Mouse (Mus musculus) frontal cortex, postnatal 14 days (tissue): ENCODE results near the gene Gm44965.

ENCODE experiments used
- DNase-seq, 2 experiments: peaks; one replicate each; pipeline ENCODE4 v3.0.0; 2022; ENCODE audit warnings: low spot score in 2 of 2

Gene Gm44965

DNA sequence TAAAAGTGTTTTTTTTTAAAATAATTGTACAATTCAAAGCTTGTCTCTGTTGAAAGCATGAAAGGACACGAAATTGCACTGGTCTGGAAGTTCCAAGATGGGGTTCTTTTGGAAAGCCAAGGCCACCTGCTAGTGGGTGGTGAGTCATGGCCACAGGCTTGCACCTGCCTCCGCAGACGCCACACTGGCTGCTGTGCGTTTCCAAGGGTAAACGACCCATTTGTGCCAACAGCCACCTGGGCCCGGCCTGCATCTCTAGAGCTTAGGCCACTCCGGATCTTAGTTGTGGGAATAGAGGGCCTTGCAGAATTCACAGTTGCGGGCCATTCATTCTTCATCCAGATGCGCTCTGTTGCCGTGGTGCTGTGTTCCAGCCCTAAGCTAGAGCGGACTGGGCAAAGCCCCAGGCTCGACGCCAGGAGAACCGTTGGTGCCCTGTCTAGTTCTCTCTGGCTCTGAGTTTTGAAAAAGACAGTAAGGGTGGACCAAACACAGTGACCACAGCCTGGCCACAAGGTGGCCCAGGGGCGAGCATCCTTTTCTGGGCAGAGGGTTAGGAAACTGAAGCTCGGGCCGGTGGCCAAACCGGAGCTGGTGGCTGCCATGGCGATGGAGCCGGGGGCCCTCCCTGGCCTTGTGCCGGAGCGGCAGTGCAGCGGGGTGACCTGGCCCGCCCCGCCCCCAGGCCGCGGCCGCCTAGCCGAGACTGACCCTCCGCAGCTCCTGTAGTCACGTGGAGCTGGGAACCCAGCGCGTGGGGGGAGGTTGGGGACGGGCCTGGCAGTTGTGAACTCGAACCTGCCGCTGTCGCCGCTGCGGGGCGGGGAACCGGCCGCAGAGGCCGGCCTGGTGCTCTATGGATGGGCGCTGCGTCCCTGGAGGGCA lies at the start of gene Gm44965, which contains the start of gene Repin1:
Gm44965 (plus strand) TSS at position 784 of the 885 bp plus-strand sequence.
Repin1 (plus strand) TSS at position 726 of the 885 bp plus-strand sequence.
- peak; percentile 87 to 88 for DNase-seq

GRCm38 (mm10) chr6:48545251-48545650 lies 48.5 kb upstream of the Gm44965 start:
- no peak for DNase-seq

- no peak for DNase-seq
Measured at GRCm38 (mm10) chr6:48546271-48546670, 47.5 kb upstream of the Gm44965 start.

DNA sequence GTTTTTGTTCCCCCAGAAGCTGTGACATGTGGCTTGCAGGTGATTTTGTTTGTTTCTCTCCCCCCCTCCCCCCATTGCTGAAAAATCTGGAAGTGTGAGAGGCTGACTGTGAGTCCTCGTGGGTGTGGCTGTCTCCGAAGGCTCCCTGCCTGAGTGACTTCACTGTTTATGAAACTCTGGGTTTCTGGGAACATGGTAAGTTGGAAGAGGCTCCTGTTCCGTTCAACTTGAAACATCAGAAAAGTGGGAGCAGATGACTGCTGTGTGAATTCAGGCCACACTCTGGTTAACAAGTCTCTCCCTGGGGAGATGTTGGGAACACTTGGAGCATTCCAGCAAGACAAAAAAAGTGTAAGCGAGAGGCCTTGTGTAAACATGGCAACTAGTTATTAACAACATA lies 46.9 kb upstream of the Gm44965 start:
- no peak for DNase-seq

- DNase-seq, result no peak
Measured at GRCm38 (mm10) chr6:48548314-48548713, 45.4 kb upstream of the Gm44965 start.

- no peak for DNase-seq
Measured at GRCm38 (mm10) chr6:48552918-48553317, 40.8 kb upstream of the Gm44965 start.

DNA sequence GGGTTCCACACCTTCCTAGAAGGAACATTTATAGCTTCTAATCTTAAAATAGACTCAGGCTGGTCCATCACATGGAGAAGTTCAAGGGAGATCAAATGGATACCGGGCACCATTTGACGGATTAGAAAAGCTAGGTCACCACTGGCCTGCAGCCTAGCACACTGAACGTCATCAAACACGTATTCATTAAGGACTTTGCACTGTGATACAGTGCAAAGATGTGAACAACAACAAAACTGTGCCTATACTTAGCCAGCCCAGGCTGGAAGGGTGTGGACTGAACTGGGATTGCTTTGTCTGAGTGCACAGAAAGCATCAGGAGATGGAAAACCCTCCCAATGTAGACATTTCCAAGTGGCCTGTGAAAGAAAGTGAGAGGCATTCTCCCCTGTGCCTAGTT lies 39.9 kb upstream of the Gm44965 start:
- DNase-seq, result no peak

- DNase-seq, result peak; percentile 95 to 96
Measured at GRCm38 (mm10) chr6:48554280-48555103, 39.2 kb upstream of the Gm44965 start, which contains the start of gene Lrrc61. TSS of gene Lrrc61 (plus strand) at chr6:48554796.

GRCm38 (mm10) chr6:48555104-48555890 lies 38.4 kb upstream of the Gm44965 start:
- DNase-seq, result peak in 1 of 2 experiments; percentile 45

- no peak for DNase-seq
Measured at GRCm38 (mm10) chr6:48555956-48556355, 37.8 kb upstream of the Gm44965 start.

DNA sequence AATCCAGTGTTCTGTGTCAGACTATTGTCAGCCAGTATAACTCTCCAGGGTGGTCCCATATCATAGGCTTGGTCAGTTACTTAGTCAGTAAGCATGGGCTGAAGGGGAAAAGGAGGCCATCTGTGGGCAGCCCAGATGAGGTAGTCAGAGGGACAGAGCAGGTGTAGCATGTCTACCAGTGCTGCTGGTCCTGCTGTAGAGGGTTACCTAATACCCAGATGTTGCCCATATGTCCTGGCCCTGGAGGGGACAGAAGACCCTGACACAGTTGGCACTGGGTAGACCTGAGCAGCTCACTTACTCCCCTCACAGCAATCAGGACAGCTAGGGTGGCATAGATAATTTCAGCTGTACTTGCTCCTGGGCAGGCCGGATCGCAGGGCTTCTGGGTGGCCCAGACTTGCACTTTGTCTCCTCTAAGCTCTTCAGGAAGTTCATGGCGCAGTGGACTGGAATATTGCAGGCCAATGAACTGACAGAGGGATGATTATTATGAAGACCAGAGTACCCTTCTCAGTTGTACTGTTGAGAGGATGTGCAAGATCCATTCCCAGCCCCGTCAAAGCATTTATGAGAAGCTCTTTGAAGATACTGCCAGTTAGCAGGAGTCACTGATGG lies 27.9 kb upstream of the Gm44965 start:
- no peak for DNase-seq

GRCm38 (mm10) chr6:48566312-48566711 lies 27.4 kb upstream of the Gm44965 start:
- no peak for DNase-seq

DNA sequence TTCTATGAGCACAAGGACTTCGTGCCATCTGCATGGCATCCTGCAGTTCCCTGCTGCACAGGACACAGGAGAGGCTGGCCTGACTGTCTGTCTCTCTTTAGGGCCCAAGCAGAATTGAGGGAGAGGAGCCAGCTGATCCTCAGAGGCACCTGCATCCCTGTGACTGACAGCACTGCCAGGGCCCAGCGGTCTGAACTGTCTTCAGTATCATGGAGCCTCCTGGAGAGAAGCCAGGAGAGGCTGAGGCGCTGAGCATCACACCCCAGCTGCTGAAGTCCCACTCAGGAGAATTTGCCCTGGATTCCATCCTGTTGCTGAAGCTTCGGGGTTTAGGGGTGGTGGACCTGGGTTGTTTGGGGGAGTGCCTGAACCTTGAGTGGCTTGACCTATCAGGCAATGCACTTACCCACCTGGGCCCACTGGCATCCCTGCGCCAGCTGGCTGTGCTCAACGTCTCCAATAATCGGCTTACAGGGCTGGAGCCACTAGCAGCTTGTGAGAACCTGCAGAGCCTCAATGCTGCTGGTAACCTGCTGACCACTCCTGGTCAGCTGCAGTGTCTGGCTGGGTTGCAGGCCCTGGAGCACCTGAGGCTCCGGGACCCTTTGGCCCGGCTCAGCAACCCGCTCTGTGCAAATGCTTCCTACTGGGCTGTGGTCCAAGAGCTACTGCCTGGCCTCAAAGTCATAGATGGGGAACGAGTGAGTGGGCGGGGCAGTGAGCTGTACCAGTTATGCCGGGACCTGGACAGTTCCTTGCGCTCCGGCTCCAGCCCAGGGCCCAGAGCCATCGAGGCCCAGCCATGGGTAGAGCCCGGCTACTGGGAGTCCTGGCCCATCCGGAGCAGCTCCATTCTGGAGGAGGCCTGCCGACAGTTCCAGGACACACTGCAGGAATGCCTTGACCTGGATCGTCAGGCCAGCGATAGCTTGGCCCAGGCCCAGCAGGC lies 25.4 kb upstream of the Gm44965 start:
- no peak for DNase-seq

- DNase-seq, result no peak
Measured at GRCm38 (mm10) chr6:48569065-48569807, 24.5 kb upstream of the Gm44965 start.

- no peak for DNase-seq
Measured at GRCm38 (mm10) chr6:48572014-48572413, 21.7 kb upstream of the Gm44965 start.

- no peak for DNase-seq
Measured at GRCm38 (mm10) chr6:48572572-48573061, 21.1 kb upstream of the Gm44965 start, which contains the start of gene Rarres2. TSS of gene Rarres2 (minus strand) at chr6:48572789.

DNA sequence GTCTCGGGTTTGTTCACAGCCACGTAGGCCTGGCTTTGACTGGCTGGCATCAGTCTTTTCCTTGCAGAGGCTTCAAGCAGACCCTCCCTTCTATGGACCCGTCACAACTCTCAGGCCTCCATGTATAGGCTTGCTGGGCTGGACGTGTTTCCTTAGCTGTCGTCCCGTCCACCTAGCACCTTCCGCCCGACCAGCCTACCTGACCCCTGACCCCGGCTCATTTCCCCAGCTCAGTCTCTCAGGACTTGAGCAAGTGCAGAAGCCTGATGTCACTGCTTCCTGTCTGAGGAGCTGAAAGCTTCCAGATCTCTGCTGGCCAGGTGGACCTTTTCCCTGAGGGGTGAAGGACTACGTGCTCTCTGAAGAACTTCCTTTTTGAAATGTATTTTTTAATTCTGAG lies 20.5 kb upstream of the Gm44965 start:
- no peak for DNase-seq

DNA sequence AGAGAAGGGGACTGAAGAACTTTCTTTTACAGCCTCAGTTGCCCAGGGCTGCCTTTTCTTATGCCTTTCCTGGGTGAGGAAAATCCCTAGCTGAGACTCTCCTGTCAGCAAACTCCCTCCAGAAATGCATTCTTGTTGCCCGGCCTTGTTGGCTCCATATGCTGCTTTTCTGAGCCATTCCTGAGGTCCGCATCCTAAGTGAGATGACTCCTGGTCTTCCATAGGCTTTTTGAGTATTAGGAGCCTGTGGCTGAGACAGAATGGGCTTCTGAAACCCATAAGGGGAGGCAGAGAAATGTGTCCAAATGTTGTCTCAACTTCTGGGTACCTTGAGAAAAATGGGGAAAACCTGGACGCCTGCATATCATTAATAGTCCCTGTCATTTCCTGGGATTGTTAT lies 19.8 kb upstream of the Gm44965 start:
- no peak for DNase-seq

DNA sequence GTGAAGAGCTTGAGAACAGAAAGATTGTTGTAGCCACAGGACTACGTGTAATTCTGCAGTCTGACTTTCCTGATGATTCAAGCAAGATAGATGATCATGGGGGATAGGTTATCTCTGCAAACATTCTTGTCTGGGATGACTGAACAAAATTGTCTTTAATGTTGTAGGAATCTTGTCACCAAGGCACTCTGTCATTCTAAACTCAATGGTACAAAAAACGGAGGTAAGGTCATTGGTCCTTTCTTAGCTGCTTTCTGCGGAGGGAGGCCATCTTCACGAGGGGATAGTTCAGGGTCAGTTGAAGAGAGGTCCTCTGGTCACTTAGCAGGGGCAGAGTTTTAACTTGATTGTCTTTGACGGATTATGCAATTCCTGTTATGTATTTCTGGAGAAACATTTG lies 15.0 kb upstream of the Gm44965 start:
- no peak for DNase-seq
